Mouse (Mus musculus): ENCODE measurements around the gene Mettl14.
"Not testable (repeated sequence)": the region's sequence is repeated elsewhere in the genome, so short reads cannot be mapped to it uniquely, and the experiment has no call there.

The Mettl14 gene

GRCm38 (mm10) chr3:123366820-123367219 is 19.1 kb downstream of the Mettl14 start:
- DNase-seq (ENCODE audit: low read depth, low spot score) = not testable (repeated sequence)

GRCm38 (mm10) chr3:123356377-123356991 is 29.4 kb downstream of the Mettl14 start:
- DNase-seq (ENCODE audit: low read depth, low spot score) = no peak

GRCm38 (mm10) chr3:123354388-123354787 is 31.5 kb downstream of the Mettl14 start:
- no peak for DNase-seq (ENCODE audit: low read depth, low spot score)

GRCm38 (mm10) chr3:123353661-123354060 is 32.2 kb downstream of the Mettl14 start:
- no peak for DNase-seq (ENCODE audit: low read depth, low spot score)

GRCm38 (mm10) chr3:123353183-123353582 is 32.7 kb downstream of the Mettl14 start:
- no peak for DNase-seq (ENCODE audit: low read depth, low spot score)

GRCm38 (mm10) chr3:123351519-123351918 is 34.4 kb downstream of the Mettl14 start:
- DNase-seq (ENCODE audit: low read depth, low spot score) = no peak

GRCm38 (mm10) chr3:123350602-123351001 is 35.3 kb downstream of the Mettl14 start:
- no peak for DNase-seq (ENCODE audit: low read depth, low spot score)

- no peak for DNase-seq (ENCODE audit: low read depth, low spot score)
Measured at GRCm38 (mm10) chr3:123348080-123348802, 37.7 kb downstream of the Mettl14 start.

- no peak for DNase-seq (ENCODE audit: low read depth, low spot score)
Measured at GRCm38 (mm10) chr3:123343690-123344089, 42.2 kb downstream of the Mettl14 start.

GRCm38 (mm10) chr3:123341049-123341448 is 44.9 kb downstream of the Mettl14 start:
- DNase-seq (ENCODE audit: low read depth, low spot score) = no peak

GRCm38 (mm10) chr3:123338666-123339195 is 47.2 kb downstream of the Mettl14 start:
- no peak for DNase-seq (ENCODE audit: low read depth, low spot score)

GRCm38 (mm10) chr3:123337853-123338252 is 48.1 kb downstream of the Mettl14 start:
- DNase-seq (ENCODE audit: low read depth, low spot score) = no peak

- no peak for DNase-seq (ENCODE audit: low read depth, low spot score)
Measured at GRCm38 (mm10) chr3:123336951-123337350, 49.0 kb downstream of the Mettl14 start.

GRCm38 (mm10) chr3:123336455-123336854 is 49.5 kb downstream of the Mettl14 start:
- no peak for DNase-seq (ENCODE audit: low read depth, low spot score)

GRCm38 (mm10) chr3:123335480-123335879 is 50.4 kb downstream of the Mettl14 start:
- no peak for DNase-seq (ENCODE audit: low read depth, low spot score)

GRCm38 (mm10) chr3:123334947-123335346 is 51.0 kb downstream of the Mettl14 start:
- no peak for DNase-seq (ENCODE audit: low read depth, low spot score)

GRCm38 (mm10) chr3:123333055-123333424 is 52.9 kb downstream of the Mettl14 start:
- no peak for DNase-seq (ENCODE audit: low read depth, low spot score)

GRCm38 (mm10) chr3:123332330-123333054 is 53.4 kb downstream of the Mettl14 start:
- DNase-seq (ENCODE audit: low read depth, low spot score) = no peak

- no peak for DNase-seq (ENCODE audit: low read depth, low spot score)
Measured at GRCm38 (mm10) chr3:123330221-123330620, 55.7 kb downstream of the Mettl14 start.

GRCm38 (mm10) chr3:123329251-123329650 is 56.7 kb downstream of the Mettl14 start:
- DNase-seq (ENCODE audit: low read depth, low spot score) = no peak

- DNase-seq (ENCODE audit: low read depth, low spot score) = no peak
Measured at GRCm38 (mm10) chr3:123324326-123324725, 61.6 kb downstream of the Mettl14 start.

GRCm38 (mm10) chr3:123322147-123322546 is 63.8 kb downstream of the Mettl14 start:
- peak; percentile 17 for DNase-seq (ENCODE audit: low read depth, low spot score)

All from c-Kit-negative CD71-positive TER-119-positive erythroid progenitor cells, embryonic 14.5 days (primary cell).